ENCODE assay signal across 9 mouse cellular contexts in genomic region chr11:120347301-120347700, GRCm38 (mm10). TPM values are rescaled to one million over a fixed set of nuclear protein-coding genes. Genes with fewer than 3 reads are reported as not detected.
DNase-seq lines count a peak whose midpoint lies in the region; ATAC-seq and TF ChIP-seq lines count a peak whose summit lies in the region.
"Had no signal": no experiment of that assay in that cellular context is flagged by ENCODE, and none has a peak within 500 bp of the region (broad histone marks: within the 10 kb centered on the region; RNA-seq: fewer than 3 reads in every experiment).

No protein-coding gene starts in this region.

- peak overlapping the region; percentile 99 for H3K27ac ChIP-seq in midbrain, postnatal 0 days (ENCODE audit: low read depth, low read length)

- peak; percentile 29 for DNase-seq in cerebellum, adult 11-12 months
- DNase-seq in cerebellum, postnatal 36 days = no peak
- peak; percentile 28 to 31 for DNase-seq in spleen, adult 18-20 months
- no peak for DNase-seq in spleen, adult 12 weeks (ENCODE audit: low spot score)
- peak; percentile 9 for DNase-seq in gastrocnemius, postnatal 25 days
- peak; percentile 20 to 35 for DNase-seq in kidney, postnatal 25 days
- DNase-seq in midbrain, postnatal 0 days (ENCODE audit: low spot score) = no peak
- DNase-seq in right cerebral cortex, adult 2 months (ENCODE audit: low spot score in 2 of 2) = no peak

- WGBS in midbrain, postnatal 0 days = 1% methylated on average over 8 of the region's 10 CpGs

- no peak for ATAC-seq in midbrain, postnatal 0 days (ENCODE audit: low FRiP score)
- ATAC-seq: Patski had no signal

- no peaks in the 10 kb centered on the region for H3K27me3 ChIP-seq in midbrain, postnatal 0 days (ENCODE audit: insufficient read depth, low read length)
- H3K27me3 ChIP-seq: Patski had no signal

- H3K4me1 ChIP-seq in midbrain, postnatal 0 days (ENCODE audit: insufficient read depth, low read length) = peaks cover 7% of the 10 kb centered on the region; the same call in 1 of the 2 replicates

- H3K9ac ChIP-seq in midbrain, postnatal 0 days (replicated peaks; ENCODE audit: low read length, poor library complexity, severe bottlenecking) = peak overlapping the region; percentile 100

- no peak for TF ChIP-seq CTCF in midbrain, postnatal 0 days (IDR thresholded peaks at IDR 0.05)

- peak overlapping the region; percentile 48 for H3K4me2 ChIP-seq in midbrain, postnatal 0 days (ENCODE audit: low read depth, low read length, poor library complexity, severe bottlenecking)

- H3K36me3 ChIP-seq in midbrain, postnatal 0 days (ENCODE audit: insufficient read depth, low read length) = peaks cover 6% of the 10 kb centered on the region

- H3K4me3 ChIP-seq in midbrain, postnatal 0 days (ENCODE audit: low read depth, low read length) = peak overlapping the region; percentile 97

- H3K9me3 ChIP-seq in midbrain, postnatal 0 days (ENCODE audit: low read length) = no peaks in the 10 kb centered on the region

RNA-seq across cellular contexts. Expression of gene Actg1, which starts 1.0 kb away (rescaled TPM):
- total RNA-seq in gastrocnemius, postnatal 25 days (2021) = 100 to 1,000 TPM; 236 to 249 TPM
- 2,534 and 2,842 TPM in 2 replicates for total RNA-seq in midbrain, postnatal 0 days (2014; rRNA removed)
- polyA plus RNA-seq in midbrain, postnatal 0 days (2015; fragmentation: Nextera tagmentation; extraction: Ambion mirVana) = 3,992 and 4,056 TPM in 2 replicates

RNA-seq across cellular contexts. Expression of gene Fscn2, which starts 14.0 kb away (rescaled TPM):
- under 1 TPM; 0.29 to 0.31 TPM for total RNA-seq in gastrocnemius, postnatal 25 days (2021)
- 0.71 TPM in 1 of 2 replicates, not detected in the other for total RNA-seq in midbrain, postnatal 0 days (2014; rRNA removed)
- polyA plus RNA-seq in midbrain, postnatal 0 days (2015; fragmentation: Nextera tagmentation; extraction: Ambion mirVana) = 0.71 and 1.5 TPM in 2 replicates

RNA-seq across cellular contexts. Expression of gene Faap100, which starts 31.3 kb away (rescaled TPM):
- 10 to 100 TPM; 14.0 to 16.5 TPM for total RNA-seq in gastrocnemius, postnatal 25 days (2021)
- total RNA-seq in midbrain, postnatal 0 days (2014; rRNA removed) = 165 and 180 TPM in 2 replicates
- polyA plus RNA-seq in midbrain, postnatal 0 days (2015; fragmentation: Nextera tagmentation; extraction: Ambion mirVana) = 109 and 114 TPM in 2 replicates

Comparison
In these comparisons a context has a peak if more than half of its experiments do, and no peak if none do; other contexts are left out.
1. DNase-seq: peak in cerebellum, adult 11-12 months (single experiment), spleen, adult 18-20 months (2 of 2), gastrocnemius, postnatal 25 days (single experiment) and kidney, postnatal 25 days (2 of 2); none in cerebellum, postnatal 36 days (0 of 2), spleen, adult 12 weeks (single experiment), midbrain, postnatal 0 days (single experiment) and right cerebral cortex, adult 2 months (0 of 2).
2. RNA of gene Actg1, which starts 1.0 kb away (total RNA-seq): 2,534 to 2,842 TPM in midbrain, postnatal 0 days; 236 to 249 TPM in gastrocnemius, postnatal 25 days; every median in the first group is over 10 times any median in the second.